Comparison of ENCODE assay signal across 8 mouse cellular contexts in genomic region chr5:139804107-139804551, GRCm38 (mm10). TPM values are rescaled to one million over a fixed set of nuclear protein-coding genes. Genes with fewer than 3 reads are reported as not detected.
DNase-seq lines count a peak whose midpoint lies in the region; ATAC-seq lines count a peak whose summit lies in the region.

No protein-coding gene starts in this region.

- H3K4me1 ChIP-seq in lung, embryonic 16.5 days (replicated peaks; ENCODE audit: control insufficient read depth, insufficient read depth, low read length), result peaks cover 11% of the 10 kb centered on the region
- H3K4me1 ChIP-seq in limb, embryonic 11.5 days (ENCODE audit: control insufficient read depth, insufficient read depth, low read length), result peaks cover 8% of the 10 kb centered on the region; the same call in 1 of the 2 replicates

- H3K4me3 ChIP-seq in lung, embryonic 16.5 days (ENCODE audit: low read length), result no peak overlapping the region
- no peak overlapping the region for H3K4me3 ChIP-seq in limb, embryonic 11.5 days (ENCODE audit: low read depth, low read length)

- peak overlapping the region; percentile 31; the same call in 1 of the 2 replicates for H3K9ac ChIP-seq in lung, embryonic 16.5 days (ENCODE audit: low read length)
- 0 out of 2 replicates have a peak overlapping the region, but pooled peaks have one; percentile 13 for H3K9ac ChIP-seq in limb, embryonic 11.5 days (ENCODE audit: low read length)

- H3K9me3 ChIP-seq in lung, embryonic 16.5 days (ENCODE audit: control insufficient read depth, low read length), result no peaks in the 10 kb centered on the region
- H3K9me3 ChIP-seq in limb, embryonic 11.5 days (ENCODE audit: control insufficient read depth, low read length), result no peaks in the 10 kb centered on the region

- peaks cover 16% of the 10 kb centered on the region for H3K36me3 ChIP-seq in lung, embryonic 16.5 days (ENCODE audit: control insufficient read depth, insufficient read depth, low read length)
- H3K36me3 ChIP-seq in limb, embryonic 11.5 days (ENCODE audit: control insufficient read depth, insufficient read depth, low read length), result peaks cover 3% of the 10 kb centered on the region; the same call in 1 of the 2 replicates

- peak; percentile 64 for ATAC-seq in lung, embryonic 16.5 days (ENCODE audit: low read depth)
- no peak for ATAC-seq in limb, embryonic 11.5 days (ENCODE audit: insufficient number of reproducible peaks, low FRiP score, low TSS enrichment, low read depth)

- peak overlapping the region; percentile 21; the same call in 1 of the 2 replicates for H3K4me2 ChIP-seq in lung, embryonic 16.5 days (ENCODE audit: low read depth, low read length)
- H3K4me2 ChIP-seq in limb, embryonic 11.5 days (ENCODE audit: low read depth, severe bottlenecking), result peak overlapping the region; percentile 29

- 12% methylated on average over 6 of the region's 6 CpGs for WGBS in lung, embryonic 16.5 days
- WGBS in limb, embryonic 11.5 days, result 9% methylated on average over 6 of the region's 6 CpGs

- H3K27ac ChIP-seq in lung, embryonic 16.5 days (ENCODE audit: low read length), result peak overlapping the region; percentile 65
- no peak overlapping the region for H3K27ac ChIP-seq in limb, embryonic 11.5 days (replicated peaks; ENCODE audit: low read depth, low read length)

- no peak for DNase-seq in lung, postnatal 14 days
- peak; percentile 46 for DNase-seq in embryo, embryonic 9.5 days (ENCODE audit: extremely low spot score)
- no peak for DNase-seq in limb, embryonic 11.5 days (ENCODE audit: low spot score)
- peak; percentile 43 to 47 for DNase-seq in spleen, postnatal 14 days (ENCODE audit: low spot score in 2 of 2)
- DNase-seq in thymus, postnatal 10 days (ENCODE audit: low spot score in 2 of 2), result no peak
- no peak for DNase-seq in urinary bladder, postnatal 36 days (ENCODE audit: low spot score in 2 of 2)
- no peak for DNase-seq in frontal cortex, postnatal 36 days (ENCODE audit: low spot score in 2 of 2)

- H3K27me3 ChIP-seq in lung, embryonic 16.5 days (ENCODE audit: control insufficient read depth, insufficient read depth, low read depth, low read length), result no peaks in the 10 kb centered on the region
- no peaks in the 10 kb centered on the region for H3K27me3 ChIP-seq in limb, embryonic 11.5 days (ENCODE audit: control insufficient read depth, insufficient read depth, low read length)

RNA-seq across cellular contexts. Expression of gene Mafk, which starts 12.8 kb away (rescaled TPM):
- 15.3 and 16.3 TPM in 2 replicates for polyA plus RNA-seq in lung, embryonic 16.5 days (2015; fragmentation: Nextera tagmentation; extraction: Ambion mirVana)
- polyA plus RNA-seq in limb, embryonic 11.5 days (2014; fragmentation: Nextera tagmentation; extraction: Ambion mirVana), result 4.6 and 5.1 TPM in 2 replicates

RNA-seq across cellular contexts. Expression of gene Tmem184a, which starts 15.6 kb away (rescaled TPM):
- 13.9 and 14.6 TPM in 2 replicates for polyA plus RNA-seq in lung, embryonic 16.5 days (2015; fragmentation: Nextera tagmentation; extraction: Ambion mirVana)
- polyA plus RNA-seq in limb, embryonic 11.5 days (2014; fragmentation: Nextera tagmentation; extraction: Ambion mirVana), result 0.92 and 1.5 TPM in 2 replicates

RNA-seq across cellular contexts. Expression of gene Gm26938, which starts 22.1 kb away (rescaled TPM):
- not detected in 2 replicates for polyA plus RNA-seq in lung, embryonic 16.5 days (2015; fragmentation: Nextera tagmentation; extraction: Ambion mirVana)
- polyA plus RNA-seq in limb, embryonic 11.5 days (2014; fragmentation: Nextera tagmentation; extraction: Ambion mirVana), result not detected in 2 replicates

RNA-seq across cellular contexts. Expression of gene Psmg3, which starts 22.6 kb away (rescaled TPM):
- polyA plus RNA-seq in lung, embryonic 16.5 days (2015; fragmentation: Nextera tagmentation; extraction: Ambion mirVana), result 69.5 and 75.9 TPM in 2 replicates
- polyA plus RNA-seq in limb, embryonic 11.5 days (2014; fragmentation: Nextera tagmentation; extraction: Ambion mirVana), result 75.0 and 82.9 TPM in 2 replicates

RNA-seq across cellular contexts. Expression of gene Ints1, which starts 28.7 kb away (rescaled TPM):
- polyA plus RNA-seq in lung, embryonic 16.5 days (2015; fragmentation: Nextera tagmentation; extraction: Ambion mirVana), result 21.9 and 24.6 TPM in 2 replicates
- 33.7 and 40.5 TPM in 2 replicates for polyA plus RNA-seq in limb, embryonic 11.5 days (2014; fragmentation: Nextera tagmentation; extraction: Ambion mirVana)

Comparison
In these comparisons a context has a peak if more than half of its experiments do, and no peak if none do; other contexts are left out.
1. DNase-seq: peak in embryo, embryonic 9.5 days (single experiment) and spleen, postnatal 14 days (2 of 2); none in lung, postnatal 14 days (single experiment), limb, embryonic 11.5 days (single experiment), thymus, postnatal 10 days (0 of 2), urinary bladder, postnatal 36 days (0 of 2) and frontal cortex, postnatal 36 days (0 of 2).